Mouse (Mus musculus) neural tube, embryonic 10.5 days (tissue): ENCODE results near the gene Rara.
A peak's percentile ranks its signal among the peaks of the same experiment; 100 is the strongest.

Experiments used
- DNase-seq: peaks from one replicate; pipeline ENCODE4 v3.0.0-alpha.2; 2017; ENCODE audit warnings: low spot score; ENCODE audit errors: extremely low spot score

The Rara gene

DNA sequence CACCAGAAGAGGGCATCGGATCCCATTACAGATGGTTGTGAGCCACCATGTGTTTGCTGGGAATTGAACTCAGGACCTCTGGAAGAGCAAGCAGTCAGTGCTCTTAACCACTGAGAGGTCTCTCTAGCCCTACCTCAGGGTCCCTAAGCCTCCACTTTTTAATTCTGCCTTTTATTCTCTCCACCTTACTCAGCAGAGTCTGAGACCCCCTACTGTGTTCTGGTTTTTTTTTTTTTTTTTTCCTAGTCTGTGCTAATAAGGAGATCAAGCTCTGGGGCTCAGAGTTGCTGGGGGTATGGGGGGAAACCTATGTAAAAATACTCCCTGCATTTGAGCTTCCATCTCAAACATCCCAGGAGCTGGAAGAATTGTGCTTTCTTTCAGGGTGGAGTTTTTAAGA is 24.5 kb downstream of the Rara start:
- DNase-seq: no peak

DNA sequence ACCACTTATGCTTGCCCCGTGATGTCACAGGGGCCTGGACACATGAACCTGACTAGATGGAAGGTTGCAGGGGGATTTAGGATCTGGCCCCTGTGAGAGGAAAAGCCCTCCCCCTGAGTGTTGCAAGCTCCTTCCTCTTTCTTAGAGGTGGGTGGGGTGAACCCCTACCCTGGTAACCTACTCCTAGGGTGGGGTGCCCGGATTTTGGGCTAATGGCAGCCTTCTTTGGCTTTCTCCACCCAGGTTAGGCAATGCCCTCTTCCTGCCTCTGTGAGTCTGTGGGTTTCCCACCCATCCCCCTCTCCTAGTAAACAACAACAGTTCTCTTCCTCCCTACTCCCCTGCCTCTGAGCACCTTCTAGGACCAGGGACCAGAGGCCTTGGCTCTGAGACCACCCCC is 25.1 kb downstream of the Rara start:
- no peak for DNase-seq

DNA sequence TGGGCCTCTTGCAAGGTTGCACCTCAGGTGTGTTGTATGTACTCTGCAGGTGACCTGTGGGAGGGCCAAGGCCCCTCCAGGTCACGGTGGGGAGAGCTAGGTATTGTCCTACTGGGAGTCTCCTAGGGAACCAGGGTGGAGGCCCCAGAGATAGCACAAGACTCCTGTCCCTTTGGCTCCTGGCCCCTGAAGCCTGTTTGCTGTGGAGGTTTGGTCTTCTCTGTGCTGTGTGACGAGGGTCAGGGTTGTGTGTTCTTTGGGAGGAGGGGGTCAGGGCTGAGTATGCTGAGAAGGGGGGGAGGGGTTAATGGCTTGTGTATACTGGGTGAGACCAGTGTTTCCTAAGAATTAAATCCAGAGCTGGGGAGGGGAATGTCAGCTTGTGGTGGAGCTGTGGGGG is 25.7 kb downstream of the Rara start:
- peak; percentile 16 for DNase-seq

DNA sequence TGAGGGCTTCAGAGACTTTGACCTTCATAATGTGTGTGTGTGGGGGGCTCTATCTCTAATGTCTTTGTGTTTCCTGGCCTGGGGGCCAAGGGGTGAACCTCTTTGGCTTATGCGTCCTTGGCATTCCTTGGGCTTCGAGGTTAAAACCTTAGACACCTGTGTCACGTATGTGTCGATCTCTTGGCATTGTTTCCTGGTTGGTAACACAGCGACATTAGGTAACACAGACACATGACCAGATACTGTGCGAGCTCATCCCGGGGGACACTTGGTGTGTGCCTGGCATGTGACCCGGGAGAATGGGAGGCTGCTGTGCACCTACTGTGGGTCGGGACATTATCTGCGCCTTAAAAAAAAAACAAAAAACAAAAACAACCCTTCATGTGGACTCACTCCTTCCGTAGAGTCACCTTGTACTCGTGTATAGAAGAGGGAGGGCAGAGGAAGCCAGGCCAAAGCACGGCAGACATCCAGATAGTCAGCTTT is 26.3 kb downstream of the Rara start:
- DNase-seq: no peak

DNA sequence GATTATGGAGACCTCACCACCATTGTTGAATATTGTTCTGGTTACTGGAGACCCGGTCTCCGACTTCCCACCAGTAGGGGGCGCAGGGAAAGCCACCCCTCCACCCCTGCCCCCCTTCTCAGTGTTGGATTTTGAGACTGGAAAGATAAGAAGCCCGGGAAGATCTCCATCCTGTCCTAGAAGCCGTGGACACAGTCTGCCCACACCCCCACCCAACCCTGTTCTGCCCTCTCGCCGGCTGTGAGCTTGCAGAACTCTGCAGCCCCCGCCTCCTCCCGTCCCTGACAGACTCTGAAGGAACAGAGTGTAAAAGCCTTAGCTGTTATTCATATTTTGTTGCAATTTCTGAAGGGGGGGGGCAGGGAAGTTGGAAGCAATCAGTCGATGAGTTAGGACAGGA is 26.8 kb downstream of the Rara start:
- peak; percentile 84 for DNase-seq

DNA sequence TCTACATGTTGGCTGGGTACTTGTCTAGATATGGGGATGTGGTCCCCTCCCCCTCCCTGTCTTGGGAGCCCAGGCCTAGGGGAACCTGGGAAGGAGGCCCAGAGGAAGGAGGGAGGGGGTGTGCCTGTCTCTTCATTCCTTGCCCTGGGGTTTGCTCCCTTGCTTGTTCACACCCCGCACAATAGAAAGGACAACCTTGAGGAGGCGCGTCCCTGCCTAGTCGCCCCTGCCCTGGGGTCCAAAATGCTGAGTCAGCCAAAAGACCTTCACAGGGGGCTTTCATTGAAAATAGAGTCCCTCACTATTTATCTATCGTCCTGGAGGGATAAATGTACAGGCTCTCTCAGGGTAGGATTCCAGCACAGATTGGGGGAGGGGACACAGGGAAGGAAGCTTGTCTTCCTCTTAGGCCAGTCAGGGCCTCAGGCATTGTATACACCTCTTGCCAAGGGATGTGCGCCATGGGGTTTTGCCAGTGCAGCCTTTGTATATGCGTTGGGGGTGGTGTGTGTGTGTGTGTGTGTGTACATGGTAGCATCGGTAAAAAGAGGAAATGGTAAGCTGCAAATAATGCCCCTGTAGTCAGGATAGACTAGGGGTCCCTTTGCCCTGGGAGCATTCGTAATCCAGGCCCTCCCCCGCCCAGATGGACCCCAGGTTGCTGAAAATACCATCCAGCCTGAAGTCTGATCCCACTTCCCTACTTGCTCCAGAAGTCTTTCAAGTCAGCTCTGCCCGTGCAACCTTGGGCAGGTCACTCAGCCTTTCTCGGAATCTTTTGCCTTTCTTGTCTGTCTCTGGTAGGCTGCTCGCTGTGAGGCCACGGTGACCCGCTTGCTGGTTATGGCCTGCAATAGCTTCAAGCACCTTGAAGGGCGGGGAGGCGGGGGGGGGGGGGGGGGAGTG is 27.4 kb downstream of the Rara start:
- peak; percentile 37 for DNase-seq

DNA sequence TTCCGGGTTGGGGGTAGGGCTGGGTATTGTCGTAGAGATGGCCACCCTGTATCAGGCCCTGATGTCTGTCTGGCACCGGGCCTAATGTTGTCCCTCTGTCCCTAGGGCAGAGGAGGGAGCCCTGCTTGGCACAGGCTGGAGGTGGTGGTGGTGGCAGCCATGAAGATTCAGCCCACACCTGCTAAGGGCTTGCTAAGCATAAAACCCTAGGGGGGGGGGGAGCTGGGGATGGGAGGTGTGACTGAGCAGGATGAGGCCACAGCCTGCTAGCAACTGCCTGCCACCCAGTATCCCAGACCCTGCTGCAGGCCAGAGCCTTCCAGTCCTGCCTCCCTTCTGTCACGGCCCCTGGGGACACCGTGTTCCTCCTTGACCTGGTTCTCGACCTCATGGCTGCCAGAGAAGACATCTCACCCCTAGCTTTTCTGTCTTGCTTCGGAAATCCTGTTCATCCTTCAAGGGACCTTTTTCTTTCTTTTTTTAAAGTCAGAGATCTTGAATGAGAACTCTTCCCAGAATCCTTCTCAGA is 28.2 kb downstream of the Rara start:
- DNase-seq: no peak

DNA sequence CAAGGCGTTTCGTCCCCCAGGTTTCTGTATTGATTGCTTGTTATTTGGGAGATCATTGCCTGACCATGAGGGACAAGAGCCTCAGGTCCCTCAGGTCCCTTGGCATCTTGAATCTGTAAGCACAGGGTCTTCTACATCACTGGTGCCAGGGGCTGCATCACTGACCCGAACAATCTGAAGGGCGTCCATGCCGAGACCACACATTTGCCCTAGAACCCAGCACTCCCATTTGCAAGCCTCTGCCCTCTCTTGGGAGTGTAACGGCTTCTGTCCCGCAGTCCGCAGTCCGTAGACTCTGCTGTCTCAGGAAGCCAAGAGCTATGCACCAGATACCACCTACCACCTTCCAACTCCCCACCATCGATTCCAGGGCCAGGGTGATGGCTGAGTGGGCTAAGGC is 28.7 kb downstream of the Rara start:
- DNase-seq: no peak

DNA sequence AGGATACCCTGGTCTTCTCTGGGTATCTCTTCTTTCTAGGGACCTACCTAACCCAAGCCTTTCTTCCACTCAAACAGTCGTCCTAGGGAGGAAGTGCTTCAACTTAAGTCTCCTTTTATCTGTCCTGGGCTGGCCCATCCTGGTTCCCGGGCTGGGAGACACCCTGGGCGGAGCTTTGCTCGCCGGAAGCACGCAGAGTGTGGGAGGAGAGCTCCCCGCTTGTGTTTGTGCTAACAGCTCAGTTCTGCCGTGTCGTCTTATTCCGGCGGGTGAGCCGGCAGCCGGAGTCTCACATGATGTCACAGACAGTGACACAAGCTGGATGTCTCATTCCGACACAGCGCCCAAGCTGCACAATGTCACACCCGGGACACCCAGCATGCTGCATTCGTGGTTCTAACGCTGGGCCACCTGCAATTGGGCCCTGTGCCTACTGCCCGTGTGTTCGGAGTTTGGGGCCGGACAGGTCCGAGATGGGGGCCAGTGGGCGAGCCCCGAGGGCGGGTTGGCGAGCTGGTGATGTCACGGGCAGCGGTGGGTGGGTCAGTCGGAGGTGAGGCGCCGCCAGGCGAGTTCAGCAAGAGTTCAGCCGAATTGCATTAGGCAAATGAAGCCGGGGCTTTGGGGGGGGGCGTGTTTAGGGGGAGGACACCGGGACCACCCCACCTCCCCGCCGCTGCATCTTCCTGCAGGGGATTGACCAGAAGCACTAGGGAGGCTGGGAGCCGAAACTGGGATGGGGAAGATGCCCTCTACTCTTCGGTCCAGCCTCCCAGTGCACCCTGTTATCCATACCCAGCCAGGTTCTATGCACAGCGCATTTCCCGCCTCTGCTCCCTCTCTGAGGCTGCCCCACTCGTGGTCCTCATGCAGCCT is 32.1 kb downstream of the Rara start:
- peak; percentile 92 for DNase-seq

DNA sequence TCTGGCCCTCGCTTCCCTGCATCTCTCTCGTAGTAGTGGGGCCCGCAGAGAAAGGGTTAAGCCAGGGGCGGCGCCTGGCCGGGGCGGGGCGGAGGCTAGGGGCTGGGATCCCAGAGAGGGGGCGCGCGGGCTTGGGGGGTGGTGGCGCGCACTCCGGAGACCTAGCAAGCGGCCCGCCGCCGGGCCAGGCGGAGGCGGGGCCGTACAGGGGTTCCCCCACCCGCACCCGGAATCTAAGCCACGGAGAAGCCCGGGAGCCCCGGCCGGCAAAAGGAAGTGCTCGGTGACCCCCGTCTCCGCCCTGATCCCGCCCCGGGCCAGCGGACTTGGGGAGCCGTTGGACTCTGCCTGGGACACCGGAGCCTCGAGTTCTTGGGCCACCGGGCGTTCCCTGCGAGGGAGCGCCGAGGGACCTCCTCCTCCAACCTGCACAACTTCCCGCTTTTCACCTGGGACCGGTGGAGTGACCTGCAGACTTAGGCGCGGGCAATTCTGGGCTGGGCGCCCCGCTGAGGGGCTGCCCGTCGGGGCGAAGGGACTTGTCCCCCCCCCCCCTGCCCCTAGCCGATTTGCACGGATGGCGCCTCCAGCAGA is 32.8 kb downstream of the Rara start:
- no peak for DNase-seq

DNA sequence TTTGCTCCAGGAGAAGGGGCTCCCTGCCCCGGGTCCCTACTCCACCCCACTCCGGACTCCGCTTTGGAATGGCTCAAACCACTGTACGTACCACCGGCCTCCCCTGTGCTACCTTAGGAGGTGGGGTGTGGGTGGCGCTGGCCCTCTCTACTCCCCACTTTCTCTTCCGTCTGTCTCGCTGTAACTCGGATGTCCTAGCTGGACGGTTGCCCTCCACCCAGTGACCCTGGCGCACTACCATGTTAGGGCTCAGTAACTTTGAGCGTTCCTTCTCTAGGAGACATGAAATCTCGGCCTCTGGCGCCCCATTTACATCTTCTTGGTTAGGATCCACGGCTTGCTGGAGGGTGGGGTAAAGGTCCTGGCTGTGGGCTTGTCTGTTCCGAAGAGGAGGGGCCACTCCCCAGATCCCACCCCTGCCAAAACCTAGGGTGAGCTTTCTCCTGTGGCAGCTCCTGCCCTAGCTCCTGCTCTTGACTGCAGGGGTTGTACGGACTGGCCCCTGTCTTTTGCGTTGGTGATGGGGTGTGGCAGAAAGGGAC is 33.5 kb downstream of the Rara start:
- peak; percentile 49 for DNase-seq

DNA sequence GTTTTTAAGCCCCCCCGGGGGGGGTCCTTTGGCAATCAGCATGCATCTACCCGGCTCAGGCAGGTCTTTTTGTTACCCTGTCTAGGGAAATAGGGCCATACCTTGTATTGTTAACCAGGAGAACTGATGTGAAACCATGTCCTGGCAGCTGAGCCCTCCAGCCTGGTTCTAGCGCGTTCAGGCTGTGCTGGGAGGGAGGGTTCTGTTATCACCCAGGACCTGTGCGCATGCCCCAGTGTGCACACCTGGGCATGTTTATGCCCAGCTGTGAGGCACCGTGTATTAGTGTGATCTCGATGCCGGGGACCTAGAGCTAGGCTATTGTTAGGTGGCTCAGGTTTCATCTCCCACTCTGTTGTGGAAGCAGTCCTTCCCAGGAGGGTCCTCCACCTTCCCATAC is 34.1 kb downstream of the Rara start:
- DNase-seq: no peak

DNA sequence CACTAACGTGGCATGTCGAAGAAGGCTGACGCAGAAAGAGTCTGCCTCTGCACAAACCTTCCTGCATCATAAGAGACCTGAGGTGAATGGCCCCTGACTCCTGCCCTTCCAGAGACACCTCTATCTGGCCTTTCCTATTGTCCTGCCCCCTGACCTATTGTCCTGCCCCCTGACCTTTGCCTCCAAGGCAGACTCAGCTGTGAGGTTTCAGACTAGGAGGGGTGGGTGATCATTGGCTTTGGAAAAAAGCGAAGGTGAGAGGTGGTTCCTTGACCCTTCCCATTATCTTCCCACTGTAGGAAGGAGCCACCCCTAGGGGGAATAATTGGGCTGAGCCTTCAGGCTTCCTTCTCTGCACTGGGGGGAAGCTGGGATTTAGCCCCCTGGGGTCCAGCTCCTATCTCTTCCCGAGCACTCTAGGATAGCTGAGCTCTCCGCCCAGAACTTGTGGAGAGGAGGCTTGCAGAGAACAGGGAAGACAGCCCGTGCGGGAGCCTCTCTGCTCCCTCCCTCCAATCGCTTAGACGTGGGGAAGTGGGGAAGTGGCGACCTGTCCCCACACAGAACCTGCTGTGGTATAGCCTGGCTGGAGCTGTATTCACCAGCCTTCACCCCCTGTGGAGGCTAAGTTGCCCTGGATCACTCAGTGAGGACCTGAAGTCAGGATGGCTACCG is 34.9 kb downstream of the Rara start:
- peak; percentile 44 for DNase-seq

DNA sequence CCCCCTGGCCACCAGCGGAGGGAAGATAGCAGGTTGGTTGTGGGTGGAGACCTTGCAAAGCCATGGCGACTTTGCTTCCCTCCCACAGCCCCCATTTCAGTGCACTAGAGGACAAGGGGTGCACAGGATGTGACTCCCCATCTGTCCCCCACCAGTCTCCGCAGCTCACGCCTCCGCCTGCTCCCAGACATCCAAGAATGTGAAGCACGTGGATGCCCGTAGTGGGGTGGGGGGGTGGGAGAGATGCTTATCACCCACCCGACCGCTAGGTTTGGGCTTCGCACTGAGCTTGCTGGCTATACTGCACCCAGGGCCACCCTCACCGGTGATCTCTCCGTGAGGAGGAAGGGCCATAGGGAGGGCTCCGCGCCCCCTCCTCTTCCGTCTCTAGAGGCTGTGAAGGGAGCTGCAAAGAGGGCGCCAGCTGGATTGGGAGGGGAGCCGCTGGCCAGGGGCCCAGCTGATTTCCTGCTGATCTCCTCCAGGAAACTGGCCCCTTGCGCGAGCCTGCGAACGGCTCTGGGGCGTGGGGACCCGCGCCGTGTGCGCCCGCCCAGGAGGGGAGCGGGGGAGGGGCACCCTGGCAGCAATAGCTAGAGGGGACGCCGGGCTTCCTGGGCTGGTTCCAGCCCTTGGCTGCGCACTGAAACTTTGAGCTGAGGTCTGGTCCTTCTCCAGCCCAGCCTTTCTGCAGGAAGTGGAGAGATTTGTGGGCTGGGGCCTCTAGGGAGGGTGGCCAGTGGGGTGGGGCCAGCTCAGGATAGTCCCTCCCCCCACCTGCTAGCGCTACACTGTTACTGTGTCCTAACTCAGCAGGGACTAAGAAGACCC is 35.8 kb downstream of the Rara start:
- DNase-seq: peak; percentile 71

DNA sequence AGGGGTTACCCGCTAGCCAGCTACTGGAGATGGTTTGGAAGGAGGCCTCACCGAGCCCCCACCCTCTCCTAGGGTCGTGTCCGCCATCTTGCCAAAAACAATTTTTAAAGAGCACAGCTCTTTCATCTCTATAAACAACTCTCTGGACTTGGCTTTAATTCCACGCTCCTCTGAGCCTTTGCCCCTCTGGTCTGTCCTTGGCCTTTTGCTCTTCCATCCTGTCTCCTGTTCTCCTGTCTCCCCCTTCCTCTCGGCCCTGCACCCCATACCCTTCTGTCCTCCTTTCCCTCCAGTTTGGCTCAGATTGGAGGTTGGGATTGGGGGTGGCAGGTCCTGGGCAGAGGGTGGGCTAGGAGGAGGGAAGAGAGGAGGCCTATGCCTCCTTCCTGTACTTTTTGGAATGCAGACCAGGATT is 36.6 kb downstream of the Rara start:
- no peak for DNase-seq

DNA sequence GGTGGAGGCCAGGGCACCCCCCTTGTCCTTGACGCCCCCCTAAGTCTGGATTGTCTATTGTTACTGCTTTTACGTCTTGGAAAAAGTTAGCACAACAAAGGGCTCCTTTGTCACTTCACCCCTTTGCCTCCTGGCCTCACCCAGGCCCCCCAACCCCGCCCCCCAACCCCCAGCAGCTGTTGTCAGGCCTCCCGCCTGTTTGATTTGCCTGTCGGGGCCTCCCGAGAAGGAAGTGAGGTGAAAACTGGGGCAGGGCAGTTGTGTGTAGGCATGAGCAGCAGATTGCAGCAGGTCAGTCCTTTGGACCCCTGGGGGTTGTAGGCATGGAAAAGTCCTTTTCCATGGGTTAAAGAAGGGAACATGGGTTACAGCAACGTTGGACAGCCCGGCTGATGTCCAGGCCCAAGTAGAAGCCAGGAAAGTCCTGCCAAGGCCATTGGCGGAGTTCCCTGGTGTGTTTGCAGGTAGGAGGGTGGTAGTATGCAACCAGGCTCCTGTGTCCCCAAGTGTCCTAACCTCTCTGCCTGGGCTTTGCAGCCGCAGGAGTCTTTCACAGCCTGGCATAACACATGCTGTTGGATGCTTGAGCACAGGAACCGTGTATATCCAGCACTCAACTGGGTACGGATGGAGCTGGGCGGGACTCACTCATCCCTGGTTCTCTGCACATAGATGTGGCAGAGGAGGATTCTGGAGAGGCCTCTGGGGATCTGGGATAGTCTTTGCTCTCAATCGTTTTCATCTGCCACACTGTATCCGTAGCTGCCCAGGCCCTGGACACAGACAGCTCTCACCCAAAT is 37.2 kb downstream of the Rara start:
- peak; percentile 71 for DNase-seq

DNA sequence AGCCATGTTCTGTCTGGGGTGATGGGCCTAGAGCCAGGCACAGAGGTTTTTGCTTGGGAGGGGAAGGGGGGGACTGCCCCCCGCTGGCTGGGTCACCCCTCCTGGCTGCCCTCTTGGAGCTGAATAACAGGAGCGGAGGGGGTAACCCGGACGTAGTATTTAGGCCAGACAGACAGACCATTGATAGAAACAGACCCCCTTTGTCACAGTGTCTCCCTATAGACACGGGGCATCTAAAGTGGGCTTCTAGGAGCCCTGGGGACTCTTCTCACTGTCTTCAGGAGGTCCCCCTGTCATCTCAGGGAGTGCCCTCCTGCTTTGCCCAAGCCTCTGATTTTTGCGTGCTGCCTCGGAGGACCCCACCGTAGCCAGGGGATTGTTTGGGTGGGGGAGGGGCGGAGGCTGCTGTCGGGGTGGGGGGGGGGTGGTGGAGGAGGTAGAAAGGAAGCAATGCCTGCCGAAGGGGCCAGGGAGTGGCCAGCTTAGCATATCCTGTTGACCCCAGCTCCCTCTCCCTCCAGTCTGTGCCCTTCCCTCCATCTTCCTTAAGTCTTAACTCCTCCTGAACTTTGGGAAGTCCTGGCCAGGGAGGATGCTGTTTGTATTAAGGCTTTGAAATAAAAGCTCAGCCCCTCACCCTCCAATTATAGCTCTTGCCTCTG is 37.9 kb downstream of the Rara start:
- peak; percentile 59 for DNase-seq

DNA sequence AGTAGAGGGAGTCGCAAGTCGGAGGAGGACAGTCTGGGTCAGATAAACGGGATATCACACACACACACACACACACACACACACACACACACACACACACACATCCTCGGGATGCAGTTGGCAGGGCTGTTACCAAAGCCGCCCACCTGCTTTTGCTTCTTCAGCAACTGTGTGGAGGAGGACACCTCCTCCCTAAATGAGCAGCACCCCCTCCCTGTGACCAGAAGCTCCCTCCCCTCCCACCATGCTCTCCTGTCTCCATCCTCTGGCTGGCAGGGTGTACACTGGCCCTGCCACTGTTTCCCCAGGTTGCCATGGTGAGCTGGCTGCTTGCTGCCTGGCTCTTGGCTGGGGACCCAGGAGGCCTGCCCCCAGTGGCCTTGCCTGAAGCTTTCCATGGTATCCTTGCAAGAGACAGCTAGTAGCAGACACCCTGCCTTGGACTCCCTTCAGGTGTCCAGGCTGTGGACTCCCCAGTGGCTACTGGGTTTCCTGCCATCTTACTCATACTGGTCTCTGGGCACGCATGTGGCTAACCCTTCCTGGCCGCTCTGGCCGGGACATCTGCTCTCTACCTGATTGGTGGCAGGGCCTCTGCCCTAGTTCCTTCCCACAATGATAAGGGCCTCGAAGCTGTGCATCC is 39.0 kb downstream of the Rara start:
- peak; percentile 64 for DNase-seq
